Mouse (Mus musculus) cortical plate, adult 2 months (tissue): ENCODE results near the gene Erc1.

Experiments used
- CTCF ChIP-seq: fragments of 200-500 bp; IDR thresholded peaks from 2 replicates; pipeline ENCODE4 v1.5.1; 2011; ENCODE audit warnings: mild to moderate bottlenecking, control low read depth, low read length; ENCODE audit not compliant: insufficient read depth; ENCODE audit errors: extremely low read depth
- POLR2A ChIP-seq: fragments of 200-500 bp; IDR thresholded peaks from 2 replicates; pipeline ENCODE4 v1.6.1; 2011; ENCODE audit warnings: mild to moderate bottlenecking, low read length, control low read depth; ENCODE audit not compliant: insufficient read depth; ENCODE audit errors: extremely low read depth

GRCm38 (mm10) chr6:119808726-119809505 lies 39.1 kb downstream of the Erc1 start:
- TF ChIP-seq CTCF: no peak
- no peak for TF ChIP-seq POLR2A
